Mouse (Mus musculus) Patski (cell line): ENCODE results near the gene Wdr34. TPM values are rescaled to one million over a fixed set of nuclear protein-coding genes. Genes with fewer than 3 reads are reported as not detected.

Experiments
- ATAC-seq: fragments of 100-300 bp; one replicate; pipeline ENCODE4 v1.8.0; 2021
- CTCF ChIA-PET: fragments of 350-600 bp; sonication (Branson Sonifier 250); formaldehyde crosslinking; loops from one replicate; lab custom pipeline; 2022; ENCODE audit warnings: inconsistent platforms; lab: Charles Lee
- POLR2A ChIA-PET: fragments of 350-600 bp; sonication (Branson Sonifier 250); formaldehyde crosslinking; loops from one replicate; lab custom pipeline; 2022; ENCODE audit warnings: antibody characterized with exemption, inconsistent platforms; lab: Charles Lee
- DNase-seq: peaks from one replicate; pipeline ENCODE4 v3.0.0-alpha.2; 2011; ENCODE audit warnings: low read depth, low spot score
- H3K27me3 ChIP-seq: fragments of 371-371 bp; one replicate; pipeline ENCODE4 v1.5.1; 2021
- CTCF ChIP-seq: fragments of 100-300 bp; IDR thresholded peaks from one replicate; pipeline ENCODE4 v1.5.1; 2021
- in situ Hi-C: fragments of 300-500 bp; cut with MboI; formaldehyde crosslinking; loops from 3 replicates; pipeline ENCODE4 v1.11.1; 2018; ENCODE audit warnings: low pct_unique_long_range_greater_than_20kb, mixed read lengths
- polyA plus RNA-seq: library from polyadenylated mRNA; unstranded; gene quantifications from one replicate; pipeline ENCODE4 v1.2.3, GENCODE M21; 2021

Gene Wdr34
- polyA plus RNA-seq, 1 experiment from 2014 or later = 63.5 TPM

DNA sequence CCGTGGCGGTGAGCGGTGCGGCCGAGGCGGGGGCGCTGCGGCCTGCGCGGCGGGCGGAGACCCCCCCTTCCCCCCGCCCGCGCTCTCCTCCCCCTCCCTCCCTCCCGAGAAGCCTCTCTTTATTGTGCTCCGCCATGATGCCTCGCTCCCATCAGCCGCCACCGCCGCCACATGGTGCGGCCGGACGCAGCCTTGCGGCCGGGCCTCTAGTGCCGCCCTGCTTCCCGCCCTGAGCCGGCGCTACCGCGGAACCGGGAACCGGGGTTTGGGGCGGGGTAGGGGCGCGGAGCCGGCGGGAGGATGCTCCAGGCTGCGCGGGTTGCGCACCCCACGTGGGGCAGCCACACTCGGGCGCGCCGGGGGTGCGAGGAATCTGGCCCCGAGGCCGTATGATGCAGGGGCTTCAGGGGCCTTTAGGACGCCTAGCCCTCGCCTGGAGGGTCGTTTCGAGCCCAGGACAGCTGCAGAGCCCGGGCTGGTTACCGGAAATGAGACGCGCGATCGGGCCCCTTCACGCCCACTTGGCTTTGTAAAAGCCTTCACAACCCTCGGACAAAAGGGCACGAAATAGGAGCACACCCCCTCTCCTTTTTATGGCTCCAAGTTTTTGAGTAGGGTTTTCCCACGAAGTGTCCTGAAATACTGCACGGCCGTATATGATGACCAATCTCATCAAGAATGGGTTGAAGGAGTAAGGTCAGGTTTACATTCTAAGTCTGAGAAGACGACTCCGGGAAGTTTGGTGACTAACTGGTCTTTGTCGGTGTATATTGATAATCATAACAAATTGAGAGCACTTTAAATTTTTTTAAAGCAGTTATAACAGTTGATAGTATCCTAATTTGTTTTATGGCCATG is 18.6 kb upstream of the Wdr34 start:
- DNase-seq (no peak), ATAC-seq (no peak)
- in situ Hi-C loops = no loop called here
- no peak for TF ChIP-seq CTCF
- CTCF ChIA-PET = interaction anchor here (1.3 kb wide), 1 partner anchor 25 kb away, joined by 3 read pairs; no protein-coding TSS in a partner anchor
- POLR2A ChIA-PET = interaction anchor here (1.0 kb wide), 1 partner anchor 10 kb away, joined by 4 read pairs; the partner anchor contains the start of gene Pkn3
- no peaks in the 10 kb centered on the region for H3K27me3 ChIP-seq

DNA sequence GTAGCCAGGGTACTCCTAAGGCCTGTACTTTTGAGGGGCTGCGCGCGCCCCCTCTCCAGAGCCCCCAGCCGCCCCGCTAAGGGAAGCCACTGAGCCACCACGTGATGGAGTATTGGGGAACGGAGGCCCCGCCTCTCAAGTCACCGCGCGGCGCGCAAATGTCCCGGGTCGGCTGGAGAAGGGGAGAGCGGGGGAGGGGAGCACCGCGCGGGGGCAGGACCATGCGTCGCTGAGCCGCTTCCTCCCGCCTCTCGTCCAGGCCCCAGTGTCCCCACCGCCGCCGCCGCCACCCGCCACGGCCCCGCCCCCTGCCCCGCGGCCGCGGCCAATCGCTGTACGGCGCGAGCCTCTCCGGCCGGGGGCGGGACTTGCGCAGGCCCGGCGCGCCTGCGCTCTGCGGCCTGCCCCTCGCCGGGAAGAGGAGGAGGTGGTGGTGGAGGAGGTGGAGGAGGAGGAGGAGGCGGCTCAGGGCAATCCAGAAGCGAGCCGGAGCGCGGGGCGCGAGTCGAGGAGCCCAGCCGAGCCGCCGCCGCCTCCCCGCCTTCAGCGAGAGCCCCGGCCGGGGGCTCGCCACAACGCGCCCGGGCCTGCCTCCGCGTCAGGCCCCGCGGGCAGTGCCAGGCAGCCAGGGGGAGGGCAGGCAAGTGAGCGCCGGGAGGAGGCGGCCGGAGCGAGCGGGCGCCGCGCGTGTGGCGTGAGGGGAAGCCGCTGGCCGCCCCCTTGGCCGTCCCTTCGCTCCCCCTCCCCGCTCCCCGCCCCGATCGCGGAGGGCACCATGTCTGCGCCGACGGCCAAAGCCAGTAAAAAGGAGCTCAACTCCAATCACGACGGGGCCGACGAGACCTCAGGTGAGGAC is 17.6 kb upstream of the Wdr34 start:
- TF ChIP-seq CTCF = no peak
- in situ Hi-C loops = no loop called here
- ChIA-PET CTCF (no interaction called here), POLR2A (no interaction called here)
- DNase-seq = no peak
- H3K27me3 ChIP-seq = no peaks in the 10 kb centered on the region
- peak; percentile 84 for ATAC-seq

DNA sequence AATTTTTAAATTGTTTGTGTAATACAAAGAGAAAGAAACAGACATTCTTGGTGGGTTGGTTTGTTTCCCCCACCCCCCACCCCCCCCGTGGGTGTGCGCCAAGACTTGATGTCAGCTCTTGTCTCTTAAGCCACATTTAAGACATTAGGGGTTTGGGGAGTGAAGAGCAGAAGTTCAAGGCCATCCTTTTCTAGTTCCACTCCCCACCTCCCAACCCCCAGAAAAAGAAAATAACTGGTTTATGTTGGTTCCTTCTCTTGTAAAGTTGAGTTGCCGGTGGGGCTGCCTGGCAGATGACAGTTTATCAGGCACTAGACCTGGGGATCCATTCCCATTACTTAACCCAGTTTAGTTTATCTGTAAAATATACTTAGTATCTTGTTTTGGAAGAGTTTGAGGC is 15.6 kb upstream of the Wdr34 start:
- in situ Hi-C loops = no loop called here
- DNase-seq = no peak
- H3K27me3 ChIP-seq = no peaks in the 10 kb centered on the region
- TF ChIP-seq CTCF = no peak
- ChIA-PET POLR2A (interaction anchor here (0.8 kb wide), 1 partner anchor 33 kb away, joined by 3 read pairs; no protein-coding TSS in a partner anchor), CTCF (interaction anchor here (1.5 kb wide), 1 partner anchor 13 kb away, joined by 3 read pairs; the partner anchor contains the start of gene Pkn3)
- no peak for ATAC-seq

DNA sequence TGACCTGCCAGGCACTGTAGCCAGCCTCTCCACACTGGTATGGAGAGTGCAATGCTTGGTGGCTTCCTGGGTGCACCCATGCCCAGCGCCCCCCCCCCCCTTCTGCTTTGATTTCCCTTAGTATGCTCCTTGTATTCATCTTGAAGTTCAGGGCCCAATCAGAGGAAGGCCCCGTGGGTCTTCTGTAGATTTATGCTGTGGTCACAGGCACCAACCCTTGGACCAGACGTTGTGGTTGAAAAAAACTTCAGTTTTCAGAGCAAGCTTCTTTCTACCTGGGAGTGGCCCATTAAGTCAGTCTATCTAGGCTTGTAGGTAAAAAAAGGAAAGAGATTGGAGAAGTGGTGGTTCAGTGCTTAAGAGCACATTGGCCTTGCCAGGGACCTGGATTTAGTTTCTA is 15.1 kb upstream of the Wdr34 start:
- no peak for ATAC-seq
- no peak for DNase-seq
- no peak for TF ChIP-seq CTCF
- ChIA-PET CTCF (interaction anchor here (1.5 kb wide), 1 partner anchor 13 kb away, joined by 3 read pairs; the partner anchor contains the start of gene Pkn3), POLR2A (interaction anchor here (1.5 kb wide), 1 partner anchor 13 kb away, joined by 4 read pairs; no protein-coding TSS in a partner anchor)
- H3K27me3 ChIP-seq = no peaks in the 10 kb centered on the region
- in situ Hi-C loops = no loop called here

DNA sequence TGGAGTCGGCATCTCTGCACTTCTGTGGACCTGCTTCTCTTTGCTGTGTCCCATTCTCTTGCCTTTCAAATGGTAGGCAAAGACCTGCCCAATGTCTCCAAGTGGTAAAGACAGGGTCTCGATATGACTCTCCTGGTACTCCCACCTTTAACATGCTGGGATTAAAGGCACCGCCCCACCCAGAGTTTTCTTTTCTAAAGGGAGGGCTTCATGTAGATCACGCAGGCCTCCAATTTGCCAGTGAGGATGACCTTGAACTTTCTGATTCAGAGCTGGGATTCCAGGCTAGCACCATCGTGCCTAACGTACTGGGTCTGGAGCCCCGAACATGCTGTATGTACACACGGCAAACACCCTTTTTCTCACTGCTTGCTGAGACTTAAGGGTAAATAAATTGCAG is 14.6 kb upstream of the Wdr34 start:
- in situ Hi-C loops = no loop called here
- CTCF ChIA-PET = interaction anchor here (1.0 to 1.5 kb wide), 2 partner anchors 14 kb away, joined by 3 read pairs; partner anchors contain the start of genes Pkn3 and Wdr34
- TF ChIP-seq CTCF = no peak
- POLR2A ChIA-PET = interaction anchor here (0.9 to 1.5 kb wide), 3 partner anchors 13 to 71 kb away, joined by 3 to 5 read pairs (median 4); partner anchors contain the start of gene Tbc1d13
- ATAC-seq (no peak), DNase-seq (no peak)
- no peaks in the 10 kb centered on the region for H3K27me3 ChIP-seq

DNA sequence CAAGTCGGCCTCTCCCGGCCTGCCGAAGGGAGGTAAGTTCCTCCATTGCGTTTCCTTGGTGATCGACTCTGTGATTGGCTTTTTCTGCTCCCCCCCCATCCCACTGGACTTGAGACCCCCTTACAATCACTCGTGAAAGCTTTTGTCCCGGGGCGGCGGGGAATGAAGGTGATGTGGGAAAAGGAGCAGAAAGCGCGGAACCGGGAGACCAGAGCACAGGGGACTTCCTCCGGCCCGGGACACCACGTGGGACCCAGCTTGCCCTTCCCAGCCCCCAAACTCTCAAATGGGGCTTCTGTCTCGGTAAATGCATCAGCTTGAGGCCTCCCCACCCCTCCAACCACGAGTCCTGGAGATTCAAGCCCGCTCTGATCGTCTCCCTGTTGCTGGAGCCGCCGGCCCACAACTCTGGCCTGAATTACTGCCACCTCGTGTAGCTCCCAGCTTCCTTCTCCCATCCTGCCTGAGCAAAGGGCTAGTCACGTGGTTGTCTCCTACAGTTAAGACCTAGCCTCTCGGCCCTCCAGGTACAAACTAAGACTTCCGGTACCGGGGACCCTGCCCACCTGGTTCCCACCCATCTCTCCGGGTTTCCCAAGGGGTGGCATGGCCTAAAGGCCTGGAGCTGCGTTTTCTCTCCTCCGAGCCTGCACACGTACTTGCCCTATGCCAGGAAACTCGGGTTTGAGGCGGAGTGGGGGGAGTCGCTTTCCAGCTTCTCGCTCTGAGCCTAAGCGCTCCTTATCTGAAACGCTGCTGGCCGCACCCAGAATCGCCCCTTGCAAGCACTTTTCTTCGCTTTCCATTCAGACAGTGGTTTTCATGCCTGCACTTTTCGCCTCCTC is 13.8 kb upstream of the Wdr34 start:
- CTCF ChIA-PET = interaction anchor here (1.0 to 1.5 kb wide), 2 partner anchors 13 to 15 kb away, joined by 3 read pairs; partner anchors contain the start of genes Pkn3 and Wdr34
- DNase-seq (no peak), ATAC-seq (peak; percentile 12)
- TF ChIP-seq CTCF = no peak
- POLR2A ChIA-PET = interaction anchor here (0.9 to 1.5 kb wide), 3 partner anchors 12 to 71 kb away, joined by 3 to 5 read pairs (median 4); partner anchors contain the start of gene Tbc1d13
- in situ Hi-C loops = no loop called here
- H3K27me3 ChIP-seq = no peaks in the 10 kb centered on the region

DNA sequence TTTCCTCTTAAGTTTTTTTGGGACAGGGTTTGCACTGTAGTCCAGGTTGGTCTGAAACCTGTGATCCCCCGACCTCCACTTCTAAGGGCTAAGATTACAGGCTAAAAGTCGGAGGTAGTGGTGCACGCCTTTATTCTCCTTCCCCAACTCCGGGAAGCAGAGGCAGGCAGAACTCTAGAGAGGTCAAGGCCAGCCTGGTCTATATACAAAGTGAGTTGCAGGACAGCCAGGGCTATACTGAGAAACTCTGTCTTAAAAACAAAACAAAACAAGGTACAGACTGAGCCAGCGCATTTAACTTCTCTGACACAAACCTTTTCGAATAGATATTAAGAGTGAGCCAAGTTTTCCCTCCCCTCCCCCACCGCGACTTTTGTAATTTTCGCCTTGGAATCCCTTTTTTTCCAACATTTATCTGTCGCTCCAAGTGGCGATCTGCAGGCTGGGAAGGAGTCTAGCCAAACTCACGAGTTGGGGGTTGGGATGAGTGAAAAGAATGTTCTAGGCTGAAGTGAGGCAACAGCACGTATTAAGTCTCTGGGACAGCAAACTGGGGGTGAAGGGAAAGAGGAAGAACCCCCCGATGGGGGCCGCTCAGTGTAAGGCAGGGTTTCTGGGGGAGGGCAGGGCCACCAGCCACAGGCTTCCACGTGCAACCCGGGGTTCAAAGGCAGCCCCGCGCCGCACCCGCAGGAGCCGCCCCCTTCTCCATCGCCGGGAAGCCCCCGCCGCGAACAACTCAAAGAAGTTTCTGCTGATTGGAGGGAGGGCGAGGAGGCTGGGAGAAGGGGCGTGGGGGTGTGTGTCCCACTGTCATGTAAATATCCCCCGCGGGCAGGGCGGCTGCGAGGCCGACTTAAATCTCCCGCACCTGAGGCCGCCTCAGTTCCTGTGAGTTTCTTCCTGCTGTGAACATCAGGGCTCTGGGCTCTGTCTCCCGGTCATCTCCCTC is 12.8 kb upstream of the Wdr34 start:
- ChIA-PET POLR2A (no interaction called here), CTCF (no interaction called here)
- DNase-seq (no peak), ATAC-seq (no peak)
- in situ Hi-C loops = no loop called here
- no peak for TF ChIP-seq CTCF
- no peaks in the 10 kb centered on the region for H3K27me3 ChIP-seq

DNA sequence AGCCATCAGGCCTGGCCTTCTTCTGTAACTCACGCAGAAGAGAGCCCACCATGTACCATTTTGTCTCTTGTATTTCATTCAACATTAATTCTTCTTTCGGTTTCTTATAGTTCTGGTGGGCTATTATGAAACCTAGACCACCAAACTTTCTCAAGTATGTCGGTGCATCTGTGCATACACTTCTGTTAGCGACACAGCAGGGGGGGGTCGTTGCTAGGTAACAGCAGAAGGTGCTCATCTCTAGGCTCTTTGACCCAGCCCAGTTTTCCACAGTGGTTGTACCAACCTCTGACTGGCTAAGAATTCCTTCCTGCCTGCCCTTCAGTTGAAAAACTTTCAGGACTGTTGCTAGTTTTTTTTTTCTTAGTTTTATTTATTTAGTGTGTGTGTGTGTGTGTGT is 9.7 kb upstream of the Wdr34 start:
- ATAC-seq (no peak), DNase-seq (no peak)
- H3K27me3 ChIP-seq = no peaks in the 10 kb centered on the region
- in situ Hi-C loops = no loop called here
- no peak for TF ChIP-seq CTCF
- ChIA-PET CTCF (no interaction called here), POLR2A (no interaction called here)
